ENCODE assay signal across 8 mouse cellular contexts in genomic region chr1:170549059-170549458, GRCm38 (mm10). TPM values are rescaled to one million over a fixed set of nuclear protein-coding genes. Genes with fewer than 3 reads are reported as not detected.
DNase-seq lines count a peak whose midpoint lies in the region; ATAC-seq lines count a peak whose summit lies in the region.

No protein-coding gene starts in this region.

- intact Hi-C loops in heart, postnatal 36 days (cut with DNase I) = no loop called here

- DNase-seq in heart, adult 8-10 months (ENCODE audit: low spot score) = peak; percentile 45
- DNase-seq in heart, postnatal 36 days = no peak
- peak; percentile 29 for DNase-seq in right cerebral cortex, postnatal 25 days
- DNase-seq in right cerebral cortex, postnatal 4 days = no peak
- peak; percentile 34 for DNase-seq in kidney, postnatal 10 days
- DNase-seq in lung, postnatal 4 days = peak; percentile 61 to 74

- no peak for ATAC-seq in erythroid progenitor cell, adult 5-6 weeks (replicated peaks; ENCODE audit: low FRiP score, poor library complexity, severe bottlenecking)
- no peak for ATAC-seq in CD4-positive, CD25-positive, alpha-beta regulatory T cell, adult 4 months

RNA-seq across cellular contexts. Expression of gene Nos1ap, which starts 40.6 kb away (rescaled TPM):
- total RNA-seq in heart, adult 8-10 months (2022) = 10 to 100 TPM; 22.5 to 27.8 (median 25.2) TPM
- 10 to 100 TPM; 22.2 to 27.3 TPM for total RNA-seq in heart, postnatal 36 days (2021)
- total RNA-seq in erythroid progenitor cell, adult 5-6 weeks (2015; ENCODE audit: low replicate concordance) = 38.1 and 70.6 TPM in 2 replicates
- total RNA-seq in erythroid progenitor cell, adult 5-6 weeks (2017; ENCODE audit: low replicate concordance) = 58.3 and 76.5 TPM in 2 replicates
- polyA plus RNA-seq in CD4-positive, CD25-positive, alpha-beta regulatory T cell, adult 4 months (2017; shearing (Covaris generic)) = under 1 TPM; 0.19 to 0.29 TPM

Comparison
In these comparisons a context has a peak if more than half of its experiments do, and no peak if none do; other contexts are left out.
1. DNase-seq: peak in heart, adult 8-10 months (single experiment), right cerebral cortex, postnatal 25 days (single experiment), kidney, postnatal 10 days (single experiment) and lung, postnatal 4 days (2 of 2); none in heart, postnatal 36 days (0 of 2) and right cerebral cortex, postnatal 4 days (single experiment).